Mouse (Mus musculus) kidney, embryonic 16.5 days (tissue): ENCODE measurements around the gene Ceacam18. TPM values are rescaled to one million over a fixed set of nuclear protein-coding genes. Genes with fewer than 3 reads are reported as not detected.

Experiments used
- ATAC-seq: fragments of 200-750 bp; cut with Nextera tagmentation; 2 replicates; pipeline ENCODE4 v1.8.0; 2017; ENCODE audit warnings: moderate TSS enrichment; ENCODE audit not compliant: low FRiP score, low TSS enrichment
- H3K27ac ChIP-seq: fragments of 300-500 bp; sonication (generic); 2 replicates; pipeline ENCODE4 v1.5.1; 2014; ENCODE audit warnings: low read length
- H3K27me3 ChIP-seq: fragments of 300-500 bp; sonication (generic); 2 replicates; pipeline ENCODE4 v1.6.1; 2014; ENCODE audit warnings: low read length, control low read depth, mixed read lengths; ENCODE audit not compliant: insufficient read depth
- H3K36me3 ChIP-seq: fragments of 300-500 bp; sonication (generic); 2 replicates; pipeline ENCODE4 v1.6.1; 2014; ENCODE audit warnings: low read length, control low read depth, mixed read lengths; ENCODE audit not compliant: insufficient read depth
- H3K4me1 ChIP-seq: fragments of 300-500 bp; sonication (generic); 2 replicates; pipeline ENCODE4 v1.6.1; 2014; ENCODE audit warnings: low read length, control low read depth, mixed read lengths; ENCODE audit not compliant: insufficient read depth
- H3K4me2 ChIP-seq: fragments of 300-500 bp; sonication (generic); replicated peaks from 2 replicates; pipeline ENCODE4 v1.6.1; 2014; ENCODE audit warnings: low read depth, low read length
- H3K4me3 ChIP-seq: fragments of 300-500 bp; sonication (generic); 2 replicates; pipeline ENCODE4 v1.5.1; 2014; ENCODE audit warnings: mild to moderate bottlenecking, low read length
- H3K9ac ChIP-seq: fragments of 300-500 bp; sonication (generic); replicated peaks from 2 replicates; pipeline ENCODE4 v1.6.1; 2014; ENCODE audit warnings: low read length
- H3K9me3 ChIP-seq: fragments of 300-500 bp; sonication (generic); 2 replicates; pipeline ENCODE4 v1.6.1; 2016; ENCODE audit warnings: low read length, control low read depth
- WGBS: fragments of 180-500 bp; shearing (Covaris S2); extraction: QIAGEN DNeasy Blood & Tissue Kit; methylation state at CpG from one replicate; pipeline ENCODE4 v1.1.7; 2014; 5-methylcytosine and 5-hydroxymethylcytosine counted together
- polyA plus RNA-seq: library from polyadenylated mRNA; unstranded; fragments of >200 nt; fragmentation: Nextera tagmentation; extraction: Ambion mirVana; gene quantifications from 2 replicates; pipeline ENCODE4 v1.2.1, GENCODE M21; 2015

Ceacam18 gene
- polyA plus RNA-seq, 1 experiment from 2014 or later: not detected

DNA sequence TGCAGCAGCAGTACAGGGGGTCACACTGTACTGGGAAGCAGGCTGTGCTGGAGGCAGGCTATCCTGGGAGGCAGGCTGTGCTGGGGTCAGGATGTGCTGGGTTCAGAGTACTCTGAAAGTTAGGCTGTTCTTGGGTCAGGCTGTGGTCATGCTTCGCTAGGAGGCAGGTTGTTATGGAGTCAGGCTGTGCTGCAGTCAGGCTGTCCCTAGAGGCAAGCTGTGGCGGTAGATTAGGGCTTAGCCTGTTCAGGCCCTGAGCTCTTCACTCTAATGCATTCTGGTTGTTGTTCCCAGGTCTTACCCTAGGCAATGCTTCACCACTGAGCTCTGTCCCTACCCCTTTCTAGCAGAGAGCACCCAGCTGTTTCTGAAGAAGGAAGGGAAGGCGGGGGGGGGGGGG, 9.4 kb upstream of the Ceacam18 start:
- ATAC-seq: 0 out of 2 replicates have a peak, but pooled peaks have one; percentile 23
- Histone ChIP-seq H3K4me2 (no peak overlapping the region), H3K36me3 (no peaks in the 10 kb centered on the region), H3K4me1 (no peaks in the 10 kb centered on the region), H3K9me3 (no peaks in the 10 kb centered on the region), H3K9ac (no peak overlapping the region), H3K27me3 (no peaks in the 10 kb centered on the region), H3K4me3 (no peak overlapping the region), H3K27ac (no peak overlapping the region)
- 72% methylated on average over 3 of the region's 3 CpGs for WGBS

DNA sequence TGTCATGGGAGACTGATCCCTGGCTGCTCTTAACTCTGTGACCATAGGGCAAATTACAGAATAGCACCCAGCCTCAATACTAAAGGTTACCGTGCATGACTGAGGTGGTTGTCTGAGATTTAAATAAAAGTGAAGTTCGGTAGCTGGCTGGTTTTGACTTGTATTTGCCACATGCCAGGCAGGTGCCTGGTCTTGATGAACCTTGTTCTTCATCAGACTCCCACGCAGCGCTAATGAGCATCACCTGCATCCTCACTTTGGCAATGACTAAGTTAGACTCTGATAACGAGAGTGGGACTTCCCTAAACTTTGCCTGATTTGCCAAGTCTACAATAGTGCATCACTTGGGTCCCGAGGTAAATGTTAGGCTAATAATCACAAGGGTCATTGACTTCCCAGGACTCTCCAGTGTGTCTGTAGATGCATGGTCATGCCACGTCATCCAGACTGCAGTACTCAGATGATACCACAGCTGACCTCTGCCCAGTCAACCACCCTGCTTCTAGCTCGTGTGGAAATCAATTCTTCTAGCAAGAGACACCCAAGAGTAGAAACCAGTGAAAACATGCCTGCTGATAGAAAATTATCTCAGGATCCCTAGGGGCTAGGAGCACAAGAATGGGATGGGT, 8.6 kb upstream of the Ceacam18 start:
- no peaks in the 10 kb centered on the region for H3K4me1 ChIP-seq
- no peaks in the 10 kb centered on the region for H3K27me3 ChIP-seq
- no peak overlapping the region for H3K27ac ChIP-seq
- no peak for ATAC-seq
- no peak overlapping the region for H3K4me2 ChIP-seq
- no peaks in the 10 kb centered on the region for H3K9me3 ChIP-seq
- H3K4me3 ChIP-seq: no peak overlapping the region
- WGBS: 80% methylated on average over 8 of the region's 8 CpGs
- no peaks in the 10 kb centered on the region for H3K36me3 ChIP-seq
- no peak overlapping the region for H3K9ac ChIP-seq

DNA sequence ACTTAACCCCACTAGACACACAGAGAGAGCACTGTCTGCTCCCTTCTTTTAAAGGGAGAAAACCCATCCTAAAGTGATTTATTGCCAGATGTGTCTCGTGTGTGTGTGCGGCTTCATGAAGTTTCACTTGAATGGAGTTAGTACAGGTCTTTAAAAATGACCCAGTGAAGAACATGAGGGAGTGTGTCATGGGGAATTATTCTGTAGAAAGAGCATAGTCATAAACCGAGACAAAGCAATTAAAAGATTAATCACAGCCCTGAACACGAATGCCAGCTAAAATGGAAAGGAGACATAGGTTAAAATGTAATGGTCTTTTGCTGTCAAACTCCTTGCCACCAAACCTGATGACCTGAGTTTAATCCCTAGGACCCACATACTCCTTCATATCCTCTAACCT, 567 bp upstream of the Ceacam18 start:
- WGBS: 46% methylated on average over 4 of the region's 4 CpGs

DNA sequence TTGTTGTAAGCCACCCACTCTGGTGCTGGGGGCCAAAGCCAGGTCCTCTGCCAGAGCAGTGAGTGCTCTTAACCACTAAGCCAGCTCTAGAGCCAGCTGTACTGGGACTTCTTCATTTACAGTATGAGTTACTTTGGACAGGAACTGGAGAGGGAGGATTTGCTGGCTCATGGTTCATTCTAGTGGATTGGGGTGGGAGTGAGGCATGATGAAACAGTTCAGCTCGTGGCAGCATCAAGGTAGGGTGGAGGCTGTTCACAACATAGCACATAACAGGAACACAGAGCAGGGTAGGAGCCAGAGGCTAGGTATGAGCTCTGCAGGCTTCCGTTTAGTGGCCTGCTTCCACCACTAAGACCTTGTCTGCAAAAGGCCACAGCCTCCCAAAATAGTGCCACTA, 1.7 kb downstream of the Ceacam18 start:
- WGBS: 64% methylated on average over 2 of the region's 2 CpGs
- H3K9ac ChIP-seq: no peak overlapping the region
- no peaks in the 10 kb centered on the region for H3K4me1 ChIP-seq
- no peaks in the 10 kb centered on the region for H3K27me3 ChIP-seq
- no peak overlapping the region for H3K4me2 ChIP-seq
- no peak for ATAC-seq
- no peaks in the 10 kb centered on the region for H3K36me3 ChIP-seq
- H3K27ac ChIP-seq: no peak overlapping the region
- H3K4me3 ChIP-seq: no peak overlapping the region
- no peaks in the 10 kb centered on the region for H3K9me3 ChIP-seq

More for the DNA sequence above, 567 bp upstream of the Ceacam18 start:
- H3K4me2 ChIP-seq: no peak overlapping the region
- no peak overlapping the region for H3K27ac ChIP-seq
- H3K9me3 ChIP-seq: no peaks in the 10 kb centered on the region
- H3K4me3 ChIP-seq: no peak overlapping the region
- H3K27me3 ChIP-seq: no peaks in the 10 kb centered on the region
- no peaks in the 10 kb centered on the region for H3K36me3 ChIP-seq
- no peaks in the 10 kb centered on the region for H3K4me1 ChIP-seq
- ATAC-seq: no peak
- H3K9ac ChIP-seq: no peak overlapping the region

DNA sequence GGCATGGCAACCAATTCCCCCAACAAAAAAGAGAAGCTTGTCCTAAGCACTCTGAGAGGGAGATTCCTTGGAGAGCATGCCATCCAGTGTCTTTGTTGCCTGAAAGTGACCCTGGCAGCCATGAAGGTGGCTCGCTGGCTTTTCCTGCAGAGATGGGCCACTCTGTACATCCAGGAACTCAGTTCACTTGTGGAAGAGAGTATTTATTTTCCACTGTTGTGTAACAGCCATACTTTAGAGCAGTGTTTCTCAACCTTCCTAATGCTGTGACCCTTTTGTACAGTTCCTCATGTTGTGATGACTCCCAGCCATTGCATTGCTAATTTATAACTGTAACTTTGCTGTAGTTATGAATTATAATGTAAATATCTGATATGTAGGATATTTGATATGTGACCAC, 2.6 kb downstream of the Ceacam18 start:
- Histone ChIP-seq H3K9me3 (no peaks in the 10 kb centered on the region), H3K9ac (no peak overlapping the region), H3K27ac (no peak overlapping the region), H3K4me3 (no peak overlapping the region), H3K4me2 (no peak overlapping the region), H3K36me3 (no peaks in the 10 kb centered on the region), H3K4me1 (no peaks in the 10 kb centered on the region), H3K27me3 (no peaks in the 10 kb centered on the region)
- no peak for ATAC-seq
- WGBS: 76% methylated on average over 1 of the region's 1 CpGs

DNA sequence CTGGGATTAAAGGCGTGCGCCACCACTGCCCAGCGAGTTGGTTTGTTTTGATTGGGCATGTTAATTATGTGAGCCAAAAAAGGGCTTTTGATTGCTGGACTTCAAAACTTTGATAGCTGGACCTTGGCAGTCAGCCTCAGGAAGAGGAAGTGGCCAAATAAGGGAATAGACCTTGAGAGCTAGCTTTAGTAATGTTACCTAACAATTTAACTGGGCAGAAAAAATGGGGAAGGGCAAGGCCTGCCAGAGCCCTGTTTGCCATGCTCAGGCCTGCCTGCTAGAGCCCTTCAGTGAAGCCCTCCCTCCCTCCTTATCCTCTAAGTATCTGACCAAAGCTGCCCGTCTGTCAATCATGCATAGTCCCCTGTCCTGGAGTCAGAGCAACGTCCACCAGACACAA, 8.1 kb downstream of the Ceacam18 start:
- H3K27me3 ChIP-seq: no peaks in the 10 kb centered on the region
- no peaks in the 10 kb centered on the region for H3K9me3 ChIP-seq
- no peak overlapping the region for H3K27ac ChIP-seq
- no peak overlapping the region for H3K9ac ChIP-seq
- no peak for ATAC-seq
- no peak overlapping the region for H3K4me3 ChIP-seq
- no peak overlapping the region for H3K4me2 ChIP-seq
- H3K4me1 ChIP-seq: no peaks in the 10 kb centered on the region
- no peaks in the 10 kb centered on the region for H3K36me3 ChIP-seq
- 82% methylated on average over 5 of the region's 5 CpGs for WGBS

DNA sequence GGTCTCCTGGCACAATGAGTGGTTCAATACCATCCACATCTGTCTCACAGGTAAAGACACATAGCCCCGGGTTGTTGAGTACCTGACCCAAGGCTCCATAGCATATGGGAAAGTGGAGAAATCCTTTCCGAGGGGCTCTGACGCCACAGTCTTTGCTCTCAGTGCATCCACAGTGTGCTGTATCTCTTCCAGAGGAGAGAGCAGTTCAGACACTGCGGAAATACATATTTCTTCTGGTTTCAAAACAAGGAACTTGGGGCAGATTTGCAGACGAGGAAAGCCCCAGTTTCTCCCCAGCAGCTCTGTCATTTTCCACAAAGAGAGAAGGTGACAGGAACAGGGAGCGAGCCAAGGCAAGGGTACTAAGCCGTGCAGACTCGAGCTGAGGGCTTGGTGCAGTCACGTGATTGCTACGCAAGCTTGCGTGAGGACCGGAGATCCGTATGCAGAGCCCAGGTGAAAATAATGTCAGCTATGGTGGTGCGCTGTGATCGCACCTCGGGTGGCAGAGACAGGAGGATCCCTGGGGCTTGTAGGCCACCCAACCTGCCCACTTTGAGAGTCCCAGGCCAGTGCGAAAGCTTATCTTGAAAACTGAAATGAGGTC, 8.6 kb downstream of the Ceacam18 start:
- ATAC-seq: no peak
- Histone ChIP-seq H3K4me3 (no peak overlapping the region), H3K36me3 (no peaks in the 10 kb centered on the region), H3K4me2 (no peak overlapping the region), H3K9me3 (no peaks in the 10 kb centered on the region), H3K27me3 (no peaks in the 10 kb centered on the region), H3K9ac (no peak overlapping the region), H3K27ac (no peak overlapping the region), H3K4me1 (no peaks in the 10 kb centered on the region)
- 85% methylated on average over 17 of the region's 17 CpGs for WGBS

DNA sequence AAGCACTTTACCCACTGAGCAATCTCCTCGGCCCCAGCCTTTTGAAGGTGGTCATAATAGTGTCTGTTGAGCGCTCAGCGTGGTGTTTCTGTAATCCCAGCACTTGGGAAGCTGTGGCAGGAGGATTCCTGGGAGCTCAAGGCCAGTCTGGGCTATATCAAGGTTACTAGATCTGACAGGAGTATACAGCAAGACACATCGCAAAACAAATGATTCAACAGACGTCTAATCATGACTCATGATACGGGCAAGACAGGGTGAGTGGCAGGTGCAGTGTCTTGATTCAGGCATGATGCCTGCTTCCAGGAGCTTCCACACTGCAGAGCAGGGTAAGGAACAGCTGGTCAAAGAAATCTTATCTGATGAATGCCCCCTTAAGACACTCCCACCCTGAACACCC, 18.2 kb downstream of the Ceacam18 start:
- no peaks in the 10 kb centered on the region for H3K36me3 ChIP-seq
- H3K4me1 ChIP-seq: no peaks in the 10 kb centered on the region
- no peak overlapping the region for H3K27ac ChIP-seq
- H3K9me3 ChIP-seq: no peaks in the 10 kb centered on the region
- no peak overlapping the region for H3K4me2 ChIP-seq
- H3K9ac ChIP-seq: no peak overlapping the region
- ATAC-seq: no peak
- 85% methylated on average over 6 of the region's 6 CpGs for WGBS
- H3K4me3 ChIP-seq: no peak overlapping the region
- no peaks in the 10 kb centered on the region for H3K27me3 ChIP-seq

DNA sequence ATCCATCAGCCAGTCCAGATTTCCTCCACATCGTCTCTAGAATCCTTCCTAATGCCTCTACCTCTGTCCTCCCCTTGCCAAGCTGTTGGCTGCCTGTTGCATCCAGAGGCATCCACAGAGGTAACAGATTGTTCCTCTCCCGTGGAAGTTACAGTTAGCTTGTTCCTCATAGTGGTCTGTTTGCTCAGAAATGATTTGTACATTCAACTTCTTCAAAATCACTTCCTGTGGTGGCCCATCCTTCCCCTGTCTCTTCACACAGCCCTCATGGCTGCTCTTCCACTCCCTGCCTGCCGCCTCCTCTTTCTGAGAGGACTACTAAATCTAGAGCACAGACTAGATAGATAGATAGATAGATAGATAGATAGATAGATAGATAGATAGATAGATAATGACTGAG, 20.0 kb downstream of the Ceacam18 start:
- no peaks in the 10 kb centered on the region for H3K27me3 ChIP-seq
- no peaks in the 10 kb centered on the region for H3K36me3 ChIP-seq
- no peak overlapping the region for H3K9ac ChIP-seq
- no peaks in the 10 kb centered on the region for H3K4me1 ChIP-seq
- H3K4me2 ChIP-seq: no peak overlapping the region
- no peak for ATAC-seq
- H3K4me3 ChIP-seq: no peak overlapping the region
- H3K27ac ChIP-seq: no peak overlapping the region
- 85% methylated on average over 3 of the region's 3 CpGs for WGBS
- no peaks in the 10 kb centered on the region for H3K9me3 ChIP-seq

DNA sequence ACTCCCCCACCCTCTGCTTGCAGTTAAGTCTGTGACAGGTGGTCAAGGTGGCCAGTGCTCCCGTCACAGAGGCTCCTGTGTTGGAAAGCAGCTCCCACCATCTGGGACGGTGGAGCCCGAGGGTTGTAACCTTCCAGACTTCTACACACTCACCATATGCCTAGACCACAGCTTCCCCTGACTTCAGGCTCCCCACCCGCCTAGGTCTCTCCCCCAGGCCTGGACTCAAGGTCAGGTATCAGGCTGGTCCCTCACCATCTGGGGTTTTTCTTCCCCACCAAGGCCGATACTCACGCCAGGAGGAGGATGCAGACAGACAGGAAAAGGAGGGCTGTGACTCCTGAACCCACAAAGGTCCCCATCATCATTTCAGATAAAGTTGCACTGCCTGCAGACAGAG, 21.7 kb downstream of the Ceacam18 start:
- Histone ChIP-seq H3K4me3 (no peak overlapping the region), H3K4me2 (no peak overlapping the region), H3K36me3 (no peaks in the 10 kb centered on the region), H3K9ac (no peak overlapping the region), H3K4me1 (no peaks in the 10 kb centered on the region), H3K9me3 (no peaks in the 10 kb centered on the region), H3K27ac (no peak overlapping the region), H3K27me3 (no peaks in the 10 kb centered on the region)
- ATAC-seq: no peak
- 39% methylated on average over 6 of the region's 6 CpGs for WGBS
